Mouse (Mus musculus): ENCODE data around the gene Olfr1185-ps1.
"Not testable (repeated sequence)": the region's sequence is repeated elsewhere in the genome, so short reads cannot be mapped to it uniquely, and the experiment has no call there.

Olfr1185-ps1 gene

GRCm38 (mm10) chr2:88493020-88493419, at the start of gene Olfr1185-ps1:
TSS of gene Olfr1185-ps1 (plus strand) at chr2:88493320.
- DNase-seq (ENCODE audit: low spot score in 2 of 2): no peak

- no peak for DNase-seq (ENCODE audit: low spot score in 2 of 2)
These were observed 44.1 kb upstream of the Olfr1185-ps1 start, which contains the start of gene Gm13757 for GRCm38 (mm10) chr2:88449031-88449430. TSS of gene Gm13757 (minus strand) at chr2:88449131.

GRCm38 (mm10) chr2:88454567-88454966, 38.6 kb upstream of the Olfr1185-ps1 start, which contains the start of gene Olfr1183:
TSS of gene Olfr1183 (plus strand) at chr2:88454867.
- DNase-seq (ENCODE audit: low spot score in 2 of 2): not testable (repeated sequence)

- no peak for DNase-seq (ENCODE audit: low spot score in 2 of 2)
These were observed 9.8 kb upstream of the Olfr1185-ps1 start, which contains the start of gene Olfr1184 for GRCm38 (mm10) chr2:88483298-88483697. TSS of gene Olfr1184 (plus strand) at chr2:88483598.

GRCm38 (mm10) chr2:88518251-88518650, 25.1 kb downstream of the Olfr1185-ps1 start, which contains the start of gene Olfr1186:
TSS of gene Olfr1186 (plus strand) at chr2:88518551.
- no peak for DNase-seq (ENCODE audit: low spot score in 2 of 2)

- no peak for DNase-seq (ENCODE audit: low spot score in 2 of 2)
These were observed 32.6 kb downstream of the Olfr1185-ps1 start for GRCm38 (mm10) chr2:88525720-88526119.
